17 mouse cellular contexts compared by ENCODE assay signal in genomic region chr17:32527748-32528147, GRCm38 (mm10). TPM values are rescaled to one million over a fixed set of nuclear protein-coding genes. Genes with fewer than 3 reads are reported as not detected.
DNase-seq lines count a peak whose midpoint lies in the region; ATAC-seq and TF ChIP-seq lines count a peak whose summit lies in the region.
"Had no signal": no experiment of that assay in that cellular context is flagged by ENCODE, and none has a peak within 500 bp of the region (broad histone marks: within the 10 kb centered on the region; RNA-seq: fewer than 3 reads in every experiment).

No protein-coding gene starts in this region.

- H3K9ac ChIP-seq in CH12.LX (ENCODE audit: insufficient read depth, low read depth), result peak overlapping the region; percentile 76
- H3K9ac ChIP-seq in intestine, embryonic 14.5 days (ENCODE audit: low read length), result no peak overlapping the region
- no peak overlapping the region; the same call in 1 of the 2 replicates for H3K9ac ChIP-seq in liver, postnatal 0 days (replicated peaks)
- H3K9ac ChIP-seq in forebrain, embryonic 12.5 days, result no peak overlapping the region
- H3K9ac ChIP-seq: forebrain, embryonic 15.5 days; neural tube, embryonic 12.5 days had no signal

- H3K36me3 ChIP-seq in CH12.LX (replicated peaks in 1 of 2; ENCODE audit: control insufficient read depth in 1 of 2, insufficient read depth in 1 of 2, low read length in 1 of 2), result peaks cover 0 to 26% of the 10 kb centered on the region in 2 experiments
- H3K36me3 ChIP-seq in intestine, embryonic 14.5 days (ENCODE audit: control insufficient read depth, insufficient read depth, low read length), result peaks cover 16% of the 10 kb centered on the region; the same call in 1 of the 2 replicates
- H3K36me3 ChIP-seq in liver, postnatal 0 days (replicated peaks; ENCODE audit: insufficient read depth, low read length), result 0 out of 2 replicates have a peak, but pooled peaks cover 3% of the 10 kb centered on the region
- H3K36me3 ChIP-seq in forebrain, embryonic 12.5 days (replicated peaks), result no peaks in the 10 kb centered on the region

- WGBS in intestine, embryonic 14.5 days, result 86% methylated on average over 11 of the region's 11 CpGs
- 82% methylated on average over 11 of the region's 11 CpGs for WGBS in liver, postnatal 0 days (ENCODE audit: insufficient replicate concordance)
- WGBS in forebrain, embryonic 12.5 days, result 89% methylated on average over 11 of the region's 11 CpGs

- no peak for ATAC-seq in cerebellum, adult (ENCODE audit: insufficient number of reproducible peaks, low FRiP score, low TSS enrichment)
- ATAC-seq in intestine, embryonic 14.5 days (replicated peaks; ENCODE audit: low FRiP score, low TSS enrichment, low read depth), result 0 out of 2 replicates have a peak, but pooled peaks have one; percentile 10
- no peak for ATAC-seq in liver, postnatal 0 days
- ATAC-seq in forebrain, embryonic 12.5 days (ENCODE audit: low FRiP score), result no peak
- ATAC-seq: forebrain, embryonic 15.5 days had no signal

- no peak for TF ChIP-seq POLR2A in CH12.LX (IDR thresholded peaks at IDR 0.05; ENCODE audit: low read depth, low read length)

- no peaks in the 10 kb centered on the region for H3K27me3 ChIP-seq in CH12.LX (replicated peaks)
- H3K27me3 ChIP-seq in intestine, embryonic 14.5 days (replicated peaks; ENCODE audit: control insufficient read depth, insufficient read depth, low read length), result no peaks in the 10 kb centered on the region
- H3K27me3 ChIP-seq in liver, postnatal 0 days (ENCODE audit: insufficient read depth, low read length), result no peaks in the 10 kb centered on the region
- H3K27me3 ChIP-seq in forebrain, embryonic 12.5 days, result no peaks in the 10 kb centered on the region
- H3K27me3 ChIP-seq: embryonic facial prominence, embryonic 13.5 days; forebrain, embryonic 15.5 days; midbrain, embryonic 12.5 days; neural tube, embryonic 12.5 days had no signal

- no peak for TF ChIP-seq RAD21 in CH12.LX (IDR thresholded peaks at IDR 0.05; ENCODE audit: low read depth, low read length)

- TF ChIP-seq EP300 in CH12.LX (IDR thresholded peaks at IDR 0.05; ENCODE audit: low read length), result no peak
- no peak for TF ChIP-seq EP300 in liver, postnatal 0 days (IDR thresholded peaks at IDR 0.05; ENCODE audit: low read depth)

- peak overlapping the region; percentile 56 to 66 (median 62) for H3K4me3 ChIP-seq in CH12.LX (replicated peaks in 1 of 3; ENCODE audit: low read depth in 2 of 3, low read length in 2 of 3, poor library complexity in 1 of 3)
- no peak overlapping the region for H3K4me3 ChIP-seq in intestine, embryonic 14.5 days (ENCODE audit: low read depth, low read length)
- no peak overlapping the region for H3K4me3 ChIP-seq in liver, postnatal 0 days (ENCODE audit: low read depth, low read length)
- no peak overlapping the region for H3K4me3 ChIP-seq in forebrain, embryonic 12.5 days (replicated peaks)
- H3K4me3 ChIP-seq: forebrain, embryonic 15.5 days had no signal

- peak; percentile 11 to 12 for DNase-seq in cerebellum, postnatal 10 days
- DNase-seq in CH12.LX (ENCODE audit: extremely low read depth), result no peak
- DNase-seq in intestine, embryonic 14.5 days (ENCODE audit: low spot score), result no peak
- no peak for DNase-seq in liver, postnatal 0 days
- DNase-seq in kidney, adult 11 months, result no peak
- DNase-seq: gastrocnemius, postnatal 36 days; heart, postnatal 36 days; kidney, postnatal 36 days; thymus, adult 18-20 months; thymus, postnatal 4 days had no signal

- peak in 1 of 2 experiments; percentile 36; a peak in 2 of 4 replicates for TF ChIP-seq CTCF in CH12.LX (conservative IDR thresholded peaks at IDR 0.05 in 1 of 2, IDR thresholded peaks at IDR 0.05 in 1 of 2; ENCODE audit: low read depth in 2 of 2, low read length in 2 of 2)
- TF ChIP-seq CTCF in liver, postnatal 0 days (IDR thresholded peaks at IDR 0.05; ENCODE audit: low read depth), result no peak

- no peak overlapping the region for H3K27ac ChIP-seq in CH12.LX (ENCODE audit: insufficient read depth, low read depth)
- H3K27ac ChIP-seq in intestine, embryonic 14.5 days (ENCODE audit: low read depth), result no peak overlapping the region
- no peak overlapping the region for H3K27ac ChIP-seq in liver, postnatal 0 days (ENCODE audit: low read depth)
- H3K27ac ChIP-seq in forebrain, embryonic 12.5 days, result no peak overlapping the region
- H3K27ac ChIP-seq: embryonic facial prominence, embryonic 13.5 days; forebrain, embryonic 15.5 days; midbrain, embryonic 12.5 days; neural tube, embryonic 12.5 days had no signal

- peak overlapping the region; percentile 80 for H3K4me2 ChIP-seq in CH12.LX (ENCODE audit: insufficient read depth, low read depth, poor library complexity, severe bottlenecking)
- H3K4me2 ChIP-seq in intestine, embryonic 14.5 days (ENCODE audit: low read length), result no peak overlapping the region
- H3K4me2 ChIP-seq in liver, postnatal 0 days (ENCODE audit: low read depth, low read length), result peak overlapping the region; percentile 78
- no peak overlapping the region for H3K4me2 ChIP-seq in forebrain, embryonic 12.5 days

- H3K4me1 ChIP-seq in CH12.LX (ENCODE audit: control insufficient read depth in 1 of 2, insufficient read depth in 2 of 2), result peaks cover 13 to 43% of the 10 kb centered on the region in 2 experiments; a peak in 3 of 4 replicates
- no peaks in the 10 kb centered on the region for H3K4me1 ChIP-seq in intestine, embryonic 14.5 days (replicated peaks; ENCODE audit: control insufficient read depth, insufficient read depth, low read length)
- H3K4me1 ChIP-seq in liver, postnatal 0 days (ENCODE audit: insufficient read depth), result peaks cover 5% of the 10 kb centered on the region; the same call in 1 of the 2 replicates
- peaks cover 6% of the 10 kb centered on the region for H3K4me1 ChIP-seq in forebrain, embryonic 12.5 days
- H3K4me1 ChIP-seq: embryonic facial prominence, embryonic 13.5 days had no signal

- in situ Hi-C loops in CH12.LX (cut with MboI; ENCODE audit: low pct_ligation_motif_present, low pct_unique_long_range_greater_than_20kb, low sequenced_read_pairs), result loop anchor here (10.0 to 25.0 kb wide), 2 partner anchors 147 to 335 kb away; no protein-coding TSS in a partner anchor

- H3K79me2 ChIP-seq in CH12.LX (replicated peaks; ENCODE audit: control insufficient read depth, extremely low read depth, insufficient read depth, poor library complexity, severe bottlenecking), result peaks cover 10% of the 10 kb centered on the region

- no peaks in the 10 kb centered on the region for H3K9me3 ChIP-seq in CH12.LX (replicated peaks; ENCODE audit: low read length)
- no peaks in the 10 kb centered on the region for H3K9me3 ChIP-seq in intestine, embryonic 14.5 days (ENCODE audit: control insufficient read depth, low read length)
- no peaks in the 10 kb centered on the region for H3K9me3 ChIP-seq in liver, postnatal 0 days (ENCODE audit: low read length)
- H3K9me3 ChIP-seq in forebrain, embryonic 12.5 days, result no peaks in the 10 kb centered on the region
- H3K9me3 ChIP-seq: embryonic facial prominence, embryonic 13.5 days; forebrain, embryonic 15.5 days; heart, embryonic 10.5 days; midbrain, embryonic 12.5 days; neural tube, embryonic 12.5 days had no signal

- dilution Hi-C loops in CH12.LX (cut with MboI; ENCODE audit: extremely low pct_ligation_motif_present, extremely low pct_unique_long_range_greater_than_20kb, low sequenced_read_pairs), result no loop called here

TF ChIP-seq in CH12.LX, 34 proteins besides CTCF, POLR2A, EP300 and RAD21:
- TF ChIP-seq RCOR1 (conservative IDR thresholded peaks at IDR 0.05; ENCODE audit: low read depth, low read length) (no peak), USF2 (conservative IDR thresholded peaks at IDR 0.05; ENCODE audit: low read depth, low read length) (no peak), KAT2A (IDR thresholded peaks at IDR 0.05; ENCODE audit: insufficient replicate concordance, low read length) (no peak), ETS1 (conservative IDR thresholded peaks at IDR 0.05; ENCODE audit: low read depth, low read length) (no peak), MAFK (IDR thresholded peaks at IDR 0.05; ENCODE audit: insufficient replicate concordance, low read length) (no peak), IRF4 (IDR thresholded peaks at IDR 0.05; ENCODE audit: low read depth, low read length) (no peak), ZC3H11A (IDR thresholded peaks at IDR 0.05; ENCODE audit: low read depth, low read length) (no peak), POLR2AphosphoS2 (IDR thresholded peaks at IDR 0.05; ENCODE audit: low read depth, low read length) (no peak), ZMIZ1 (IDR thresholded peaks at IDR 0.05; ENCODE audit: low read depth, low read length) (no peak), MAZ (IDR thresholded peaks at IDR 0.05; ENCODE audit: low read depth, low read length) (no peak), MYC (IDR thresholded peaks at IDR 0.05; ENCODE audit: low read depth, low read length) (no peak), MAX (IDR thresholded peaks at IDR 0.05; ENCODE audit: low read length) (no peak), HCFC1 (IDR thresholded peaks at IDR 0.05; ENCODE audit: low read depth, low read length) (no peak), PAX5 (IDR thresholded peaks at IDR 0.05; ENCODE audit: low read length) (no peak), GABPA (IDR thresholded peaks at IDR 0.05; ENCODE audit: insufficient replicate concordance, low read depth, low read length) (no peak), JUND (conservative IDR thresholded peaks at IDR 0.05; ENCODE audit: low read depth, low read length) (no peak), ELF1 (IDR thresholded peaks at IDR 0.05; ENCODE audit: low read depth, low read length) (no peak)
TF ChIP-seq in CH12.LX: peak in this region for 0.

RNA-seq across cellular contexts. Expression of gene Cyp4f16, which starts 8.6 kb away (rescaled TPM):
- 30.0 TPM in 2 replicates for total RNA-seq in CH12.LX (2012; rRNA removed)
- 28.1 and 28.3 TPM in 2 replicates for total RNA-seq in CH12.LX (2014; rRNA removed)
- polyA plus RNA-seq in CH12.LX (2012; ENCODE audit: insufficient read length, low read depth), result 31.2 and 33.9 TPM in 2 replicates
- 16.0 and 18.6 TPM in 2 replicates for polyA plus RNA-seq in intestine, embryonic 14.5 days (2014; fragmentation: Nextera tagmentation; extraction: Ambion mirVana)
- polyA plus RNA-seq in liver, postnatal 0 days (2015; fragmentation: Nextera tagmentation; extraction: Ambion mirVana), result 5.9 and 6.9 TPM in 2 replicates
- 19.3 and 19.7 TPM in 2 replicates for polyA plus RNA-seq in forebrain, embryonic 12.5 days (2016; fragmentation: Nextera tagmentation; extraction: Ambion mirVana)

RNA-seq across cellular contexts. Expression of gene Cyp4f17, which starts 21.9 kb away (rescaled TPM):
- total RNA-seq in CH12.LX (2012; rRNA removed), result 2.2 and 3.3 TPM in 2 replicates
- 4.1 and 4.4 TPM in 2 replicates for total RNA-seq in CH12.LX (2014; rRNA removed)
- 3.6 and 4.8 TPM in 2 replicates for polyA plus RNA-seq in CH12.LX (2012; ENCODE audit: insufficient read length, low read depth)
- polyA plus RNA-seq in intestine, embryonic 14.5 days (2014; fragmentation: Nextera tagmentation; extraction: Ambion mirVana), result 6.9 and 7.7 TPM in 2 replicates
- 2.7 and 2.9 TPM in 2 replicates for polyA plus RNA-seq in liver, postnatal 0 days (2015; fragmentation: Nextera tagmentation; extraction: Ambion mirVana)
- 6.5 and 6.8 TPM in 2 replicates for polyA plus RNA-seq in forebrain, embryonic 12.5 days (2016; fragmentation: Nextera tagmentation; extraction: Ambion mirVana)

Comparison
In these comparisons a context has a peak if more than half of its experiments do, and no peak if none do; other contexts are left out.
1. DNase-seq: peak in cerebellum, postnatal 10 days (2 of 2); none in CH12.LX (single experiment), intestine, embryonic 14.5 days (single experiment), liver, postnatal 0 days (single experiment) and kidney, adult 11 months (single experiment).
2. H3K4me2 ChIP-seq: peak in CH12.LX (single experiment) and liver, postnatal 0 days (single experiment); none in intestine, embryonic 14.5 days (single experiment) and forebrain, embryonic 12.5 days (single experiment).
3. H3K4me3 ChIP-seq: peak in CH12.LX (3 of 3); none in intestine, embryonic 14.5 days (single experiment), liver, postnatal 0 days (single experiment) and forebrain, embryonic 12.5 days (single experiment).